Mouse (Mus musculus): Measurements from ENCODE around the gene Ncoa7. TPM values are rescaled to one million over a fixed set of nuclear protein-coding genes. Genes with fewer than 3 reads are reported as not detected.

The Ncoa7 gene
- total RNA-seq, 2 experiments from 2014 or later, result 1.5 to 2.8 TPM

DNA sequence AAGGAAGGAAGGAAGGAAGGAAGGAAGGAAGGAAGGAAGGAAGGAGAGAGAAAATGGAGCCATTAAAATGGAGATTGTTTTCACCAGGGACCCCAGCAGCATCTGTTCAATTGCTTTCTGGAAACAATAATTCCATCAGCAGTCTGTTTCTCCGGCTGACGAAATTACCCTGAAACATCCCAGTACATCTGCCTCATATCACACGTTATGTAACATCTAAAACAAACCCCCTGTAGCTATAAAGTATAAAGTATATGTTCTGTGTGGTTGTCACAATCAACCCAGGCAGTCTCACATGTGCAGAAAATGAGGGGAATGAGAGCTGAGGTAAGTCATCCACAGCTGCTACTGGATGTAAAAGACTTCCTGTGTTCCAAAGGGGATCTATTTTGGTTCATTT lies 49.0 kb downstream of the Ncoa7 start:
- H3K27ac ChIP-seq, result no peak overlapping the region
- no peak overlapping the region for H3K4me3 ChIP-seq
- no peak for TF ChIP-seq CTCF (IDR thresholded peaks at IDR 0.05)
- intact Hi-C loops (cut with DNase I), result no loop called here
- no peak for DNase-seq

DNA sequence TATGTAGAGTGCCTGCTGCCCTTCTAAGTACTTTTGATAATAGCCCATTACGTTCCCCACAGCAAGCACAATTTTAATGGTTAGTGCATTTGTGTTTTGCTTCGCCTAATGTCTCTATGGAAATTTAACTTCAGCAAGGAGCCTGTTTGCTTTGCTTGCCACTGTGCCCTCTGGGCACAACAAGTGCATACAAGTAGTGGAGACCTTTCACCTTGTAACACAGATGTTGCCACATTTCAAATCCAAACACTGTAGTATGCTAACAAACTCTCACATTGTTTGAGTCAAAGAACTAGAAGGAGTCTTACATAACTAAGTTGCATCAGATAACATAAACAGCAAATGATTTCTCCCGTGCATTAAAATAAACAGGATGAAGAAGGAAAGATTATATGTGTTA lies 50.6 kb downstream of the Ncoa7 start:
- DNase-seq, result no peak
- Histone ChIP-seq H3K27ac (no peak overlapping the region), H3K4me3 (no peak overlapping the region)
- intact Hi-C loops (cut with DNase I), result no loop called here
- TF ChIP-seq CTCF (IDR thresholded peaks at IDR 0.05), result no peak

- Histone ChIP-seq H3K27ac (no peak overlapping the region), H3K4me3 (no peak overlapping the region)
- intact Hi-C loops (cut with DNase I), result no loop called here
- no peak for DNase-seq
- no peak for TF ChIP-seq CTCF (IDR thresholded peaks at IDR 0.05)
Measured at GRCm38 (mm10) chr10:30751586-30751985, 51.5 kb downstream of the Ncoa7 start.

DNA sequence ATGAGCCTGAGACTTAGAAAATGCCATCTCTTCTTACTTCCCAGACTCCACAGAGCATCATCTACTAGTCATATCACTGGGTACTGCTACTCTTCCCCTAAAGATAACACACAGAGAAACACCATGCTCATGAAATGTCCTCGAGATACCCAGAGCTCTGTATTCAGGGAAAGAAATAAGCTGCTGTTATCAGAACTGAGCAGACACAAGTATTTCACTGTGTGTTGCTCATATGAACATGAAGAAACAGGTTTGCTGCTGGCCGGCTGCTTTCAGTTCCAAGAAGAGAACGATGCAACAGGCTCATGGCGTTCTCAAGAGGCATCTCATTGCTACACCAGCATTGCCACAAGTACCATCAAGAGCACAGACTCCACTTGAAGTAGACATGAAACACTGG lies 53.3 kb downstream of the Ncoa7 start:
- H3K27ac ChIP-seq, result no peak overlapping the region
- intact Hi-C loops (cut with DNase I), result no loop called here
- no peak for TF ChIP-seq CTCF (IDR thresholded peaks at IDR 0.05)
- H3K4me3 ChIP-seq, result no peak overlapping the region
- DNase-seq, result no peak

DNA sequence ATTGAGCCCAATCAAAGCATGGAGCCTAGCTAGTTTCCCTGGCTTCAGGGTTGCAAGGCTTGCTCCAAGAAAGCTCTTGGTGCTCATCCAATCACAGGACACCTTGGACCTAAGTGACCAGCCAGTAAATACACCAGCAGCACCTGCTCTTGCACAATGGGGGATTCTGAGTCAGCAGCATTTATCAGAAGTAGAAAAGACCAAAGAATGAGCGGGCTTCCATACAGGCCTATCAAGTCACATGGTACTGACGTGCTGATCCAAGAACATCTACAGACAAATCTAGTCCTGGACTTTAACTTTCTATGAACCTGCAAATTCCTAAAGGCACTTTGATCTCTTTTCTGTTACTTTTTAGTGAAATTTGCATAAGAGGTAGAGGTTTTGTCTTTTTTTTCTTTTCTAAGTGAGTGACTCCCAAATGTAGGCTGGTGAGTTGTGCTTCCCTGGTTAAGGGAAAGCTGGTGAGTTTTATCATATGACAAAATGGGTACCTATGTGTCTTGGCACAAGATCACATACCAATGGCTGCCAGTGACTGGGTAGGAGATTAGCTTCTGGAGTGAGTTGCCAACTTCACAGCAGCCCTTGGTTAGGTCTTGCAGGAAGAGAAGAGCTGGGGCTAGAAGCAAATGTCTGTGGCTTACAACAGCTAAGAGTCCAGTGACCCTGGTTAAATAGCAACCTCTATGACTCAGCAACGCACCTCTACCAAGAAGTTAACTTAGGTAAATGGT lies 57.7 kb downstream of the Ncoa7 start:
- no peak for DNase-seq
- no peak for TF ChIP-seq CTCF (IDR thresholded peaks at IDR 0.05)
- intact Hi-C loops (cut with DNase I), result no loop called here

GRCm38 (mm10) chr10:30743275-30743674 lies 59.9 kb downstream of the Ncoa7 start:
- no peak overlapping the region for H3K27ac ChIP-seq
- intact Hi-C loops (cut with DNase I), result no loop called here
- no peak for TF ChIP-seq CTCF (IDR thresholded peaks at IDR 0.05)
- no peak overlapping the region for H3K4me3 ChIP-seq
- no peak for DNase-seq

More for the DNA sequence above, 57.7 kb downstream of the Ncoa7 start:
- Histone ChIP-seq H3K27ac (no peak overlapping the region), H3K4me3 (no peak overlapping the region)

DNA sequence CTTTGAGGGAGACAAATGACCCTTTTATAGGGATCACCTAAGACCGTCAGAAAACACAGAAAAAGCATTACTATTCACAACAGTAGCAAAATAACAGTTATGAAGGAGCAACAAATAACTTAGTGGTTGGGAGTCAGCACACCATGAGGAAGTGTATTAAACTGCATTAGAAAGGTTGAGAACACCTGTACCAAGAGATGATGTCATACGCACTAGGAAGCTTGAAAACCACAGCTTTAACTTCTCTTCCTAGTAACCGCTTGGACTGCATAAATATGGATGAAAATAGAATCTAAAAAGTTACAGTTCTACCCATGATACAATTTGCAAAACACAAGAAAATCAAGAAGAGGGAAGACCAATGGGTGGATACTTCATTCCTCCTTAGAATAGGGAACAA lies 64.7 kb downstream of the Ncoa7 start:
- intact Hi-C loops (cut with DNase I), result no loop called here
- Histone ChIP-seq H3K4me3 (no peak overlapping the region), H3K27ac (no peak overlapping the region)
- no peak for TF ChIP-seq CTCF (IDR thresholded peaks at IDR 0.05)
- DNase-seq, result no peak

DNA sequence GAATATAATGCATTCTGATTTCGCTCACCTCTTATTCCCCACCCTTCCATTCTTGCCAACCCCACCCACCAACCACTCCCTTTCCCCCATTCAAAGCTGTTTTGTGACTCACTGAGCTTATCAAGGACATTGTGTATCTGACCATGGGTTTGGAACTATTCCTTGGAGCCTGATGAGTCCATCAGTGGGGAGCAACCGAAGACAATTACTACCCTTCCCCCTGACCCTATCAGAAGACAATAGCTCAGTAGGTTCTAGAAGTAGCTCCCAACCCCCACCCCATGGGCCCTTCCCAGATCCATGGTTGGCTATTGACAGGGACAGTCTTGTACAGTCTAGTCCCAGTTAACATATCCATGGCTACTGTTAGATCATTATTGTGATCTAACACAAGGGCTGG lies 65.8 kb downstream of the Ncoa7 start:
- no peak overlapping the region for H3K4me3 ChIP-seq
- DNase-seq, result no peak
- TF ChIP-seq CTCF (IDR thresholded peaks at IDR 0.05), result no peak
- H3K27ac ChIP-seq, result no peak overlapping the region
- intact Hi-C loops (cut with DNase I), result no loop called here

GRCm38 (mm10) chr10:30733148-30733785 lies 69.9 kb downstream of the Ncoa7 start:
- intact Hi-C loops (cut with DNase I), result no loop called here
- Histone ChIP-seq H3K27ac (no peak overlapping the region), H3K4me3 (no peak overlapping the region)
- DNase-seq, result no peak
- no peak for TF ChIP-seq CTCF (IDR thresholded peaks at IDR 0.05)

DNA sequence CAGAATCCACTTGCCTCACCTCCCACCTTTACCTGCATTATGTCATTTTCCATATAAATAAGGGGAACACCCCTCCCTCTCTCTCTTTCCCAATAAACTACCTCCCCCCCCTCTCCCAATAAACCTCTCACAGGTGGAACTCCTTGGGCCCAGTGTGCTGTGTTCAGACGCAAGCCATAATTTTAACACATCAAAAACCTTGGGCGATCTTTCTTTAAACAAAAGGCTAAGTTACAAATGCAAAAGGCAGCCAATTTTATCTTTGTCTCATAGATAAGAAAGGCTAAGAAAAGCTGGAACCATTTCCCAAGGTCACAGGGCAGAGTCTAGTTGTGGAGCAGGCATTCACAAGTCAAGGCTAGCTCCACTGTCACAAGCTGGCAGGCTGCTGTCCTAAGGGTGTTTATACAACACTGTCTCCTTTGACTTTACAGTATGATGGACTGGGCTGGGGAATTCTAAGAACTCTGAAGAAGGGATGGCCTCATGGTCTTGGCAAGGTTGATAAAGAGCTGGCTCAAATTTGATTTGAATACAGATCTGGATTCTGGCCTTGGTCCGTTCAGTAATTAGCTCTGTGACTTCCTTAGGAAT lies 71.7 kb downstream of the Ncoa7 start:
- no peak overlapping the region for H3K27ac ChIP-seq
- no peak overlapping the region for H3K4me3 ChIP-seq
- no peak for DNase-seq
- no peak for TF ChIP-seq CTCF (IDR thresholded peaks at IDR 0.05)
- intact Hi-C loops (cut with DNase I), result no loop called here

GRCm38 (mm10) chr10:30730791-30731190 lies 72.3 kb downstream of the Ncoa7 start:
- intact Hi-C loops (cut with DNase I), result no loop called here
- no peak overlapping the region for H3K4me3 ChIP-seq
- H3K27ac ChIP-seq, result no peak overlapping the region

GRCm38 (mm10) chr10:30729157-30730096 lies 73.7 kb downstream of the Ncoa7 start:
- no peak overlapping the region for H3K4me3 ChIP-seq
- H3K27ac ChIP-seq, result no peak overlapping the region
- DNase-seq, result no peak
- intact Hi-C loops (cut with DNase I), result loop anchor here (5.0 kb wide), 1 partner anchor 72 kb away; no protein-coding TSS in a partner anchor
- no peak; the same call in 1 of the 2 replicates for TF ChIP-seq CTCF (IDR thresholded peaks at IDR 0.05)

More at GRCm38 (mm10) chr10:30730791-30731190, 72.3 kb downstream of the Ncoa7 start:
- TF ChIP-seq CTCF (IDR thresholded peaks at IDR 0.05), result no peak
- DNase-seq, result no peak
